Mouse (Mus musculus): ENCODE results near the gene Nr2f2. TPM values are rescaled to one million over a fixed set of nuclear protein-coding genes. Genes with fewer than 3 reads are reported as not detected.

The Nr2f2 gene
- polyA plus RNA-seq, 1 experiment from 2014 or later: 98.4 TPM

DNA sequence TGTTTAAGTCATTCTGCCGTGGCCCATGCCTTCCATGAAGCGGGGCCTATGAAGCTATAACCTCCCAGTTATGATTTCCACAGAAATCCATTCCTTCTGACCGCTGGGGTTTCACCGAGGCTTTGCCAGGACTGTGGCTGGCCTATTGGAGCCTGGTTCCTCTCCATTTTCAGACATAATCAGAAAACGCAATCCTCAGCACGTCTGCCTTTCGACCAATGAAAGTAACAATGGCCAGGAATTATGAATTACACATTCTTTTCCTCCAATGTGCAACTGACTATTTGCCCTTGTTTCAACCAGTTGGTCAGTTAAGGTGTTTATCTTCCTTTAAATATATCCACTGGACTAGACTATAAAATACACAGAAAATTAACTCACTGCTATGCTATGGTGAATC lies 31.1 kb downstream of the Nr2f2 start:
- H3K36me3 ChIP-seq (replicated peaks): no peaks in the 10 kb centered on the region
- H3K4me1 ChIP-seq: peaks cover 36% of the 10 kb centered on the region
- H3K27me3 ChIP-seq (replicated peaks): peaks cover 79% of the 10 kb centered on the region
- no peaks in the 10 kb centered on the region for H3K9me3 ChIP-seq
- peak overlapping the region; percentile 40; the same call in 1 of the 2 replicates for H3K27ac ChIP-seq
- H3K4me2 ChIP-seq: peak overlapping the region; percentile 19; the same call in 1 of the 2 replicates
- no peak overlapping the region for H3K9ac ChIP-seq
- no peak for ATAC-seq (replicated peaks)
- WGBS: 3% methylated on average over 7 of the region's 7 CpGs
- H3K4me3 ChIP-seq: no peak overlapping the region

- Histone ChIP-seq H3K9me3 (no peaks in the 10 kb centered on the region), H3K4me2 (peak overlapping the region; percentile 19; the same call in 1 of the 2 replicates), H3K4me3 (no peak overlapping the region), H3K9ac (no peak overlapping the region), H3K27me3 (replicated peaks) (peaks cover 77% of the 10 kb centered on the region), H3K4me1 (peaks cover 31% of the 10 kb centered on the region; the same call in 1 of the 2 replicates), H3K36me3 (replicated peaks) (no peaks in the 10 kb centered on the region), H3K27ac (peak overlapping the region; percentile 69)
- WGBS: 0% methylated on average over 17 of the region's 17 CpGs
- peak; percentile 49 for ATAC-seq (replicated peaks)
These were observed 31.7 kb downstream of the Nr2f2 start for GRCm38 (mm10) chr7:70334836-70335235.

DNA sequence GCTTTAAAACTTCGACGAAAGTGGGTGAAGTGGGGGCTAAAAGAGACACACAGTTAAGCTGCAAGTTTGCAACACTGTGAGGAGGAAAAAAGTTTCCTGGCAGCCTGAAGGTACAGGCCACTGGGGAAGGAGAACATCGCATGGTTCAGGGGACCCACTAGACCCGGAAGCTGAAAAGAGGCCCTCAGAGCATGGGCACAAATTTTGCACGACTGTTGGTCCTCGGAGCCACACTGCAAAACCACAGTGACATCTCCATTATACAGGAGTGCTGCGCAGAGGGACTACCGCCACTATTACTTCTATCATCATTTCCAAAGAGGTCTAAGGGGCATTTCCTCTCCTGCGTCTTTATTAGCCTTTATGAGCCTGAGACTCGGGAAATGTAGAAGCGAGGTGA lies 32.7 kb downstream of the Nr2f2 start:
- no peaks in the 10 kb centered on the region for H3K9me3 ChIP-seq
- peaks cover 78% of the 10 kb centered on the region for H3K27me3 ChIP-seq (replicated peaks)
- no peaks in the 10 kb centered on the region for H3K36me3 ChIP-seq (replicated peaks)
- WGBS: 5% methylated on average over 11 of the region's 11 CpGs
- no peak overlapping the region for H3K4me3 ChIP-seq
- ATAC-seq (replicated peaks): no peak
- peak overlapping the region; percentile 46; the same call in 1 of the 2 replicates for H3K27ac ChIP-seq
- H3K9ac ChIP-seq: no peak overlapping the region
- no peak overlapping the region for H3K4me2 ChIP-seq
- H3K4me1 ChIP-seq: peaks cover 31% of the 10 kb centered on the region; the same call in 1 of the 2 replicates

DNA sequence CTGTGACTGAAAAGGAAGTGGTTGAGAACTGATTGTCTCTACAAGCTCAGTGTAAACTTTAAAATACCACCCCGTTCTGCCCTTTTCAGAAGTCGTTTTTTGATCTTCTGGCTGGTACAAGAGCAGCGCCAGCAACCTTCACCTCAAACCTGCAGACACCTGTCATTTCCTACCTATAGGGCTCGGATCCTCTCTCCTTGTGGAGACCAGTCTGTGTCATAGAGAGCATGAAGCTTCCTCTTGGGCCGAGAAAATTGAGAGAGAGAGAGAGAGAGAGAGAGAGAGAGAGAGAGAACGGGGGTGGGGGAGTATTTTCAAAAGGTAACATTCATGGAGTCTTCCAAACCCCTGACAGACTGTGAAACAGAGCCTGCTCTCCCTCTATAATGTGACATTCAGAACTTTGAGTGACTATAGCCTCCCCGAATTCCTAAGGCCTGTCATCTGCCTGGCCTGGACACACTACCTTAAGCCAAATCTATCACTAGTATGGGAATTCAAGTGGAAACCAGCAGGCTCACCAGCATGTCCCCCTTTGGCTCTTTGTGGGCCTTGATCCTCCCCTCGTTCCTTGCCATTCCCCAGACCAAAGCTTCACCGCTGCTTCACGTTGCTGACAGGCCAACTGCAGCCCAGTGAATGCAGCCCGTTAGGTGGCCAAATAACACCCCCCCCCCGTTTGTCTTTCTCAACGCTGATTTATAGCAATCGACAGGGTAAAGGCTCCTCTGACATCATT lies 33.4 kb downstream of the Nr2f2 start:
- H3K9me3 ChIP-seq: no peaks in the 10 kb centered on the region
- ATAC-seq (replicated peaks): no peak
- H3K27ac ChIP-seq: peak overlapping the region; percentile 77; the same call in 1 of the 2 replicates
- WGBS: 10% methylated on average over 14 of the region's 14 CpGs
- no peaks in the 10 kb centered on the region for H3K36me3 ChIP-seq (replicated peaks)
- peak overlapping the region; percentile 45; the same call in 1 of the 2 replicates for H3K4me2 ChIP-seq
- no peak overlapping the region for H3K4me3 ChIP-seq
- H3K4me1 ChIP-seq: peaks cover 31% of the 10 kb centered on the region; the same call in 1 of the 2 replicates
- H3K27me3 ChIP-seq (replicated peaks): peaks cover 77% of the 10 kb centered on the region
- H3K9ac ChIP-seq: no peak overlapping the region

DNA sequence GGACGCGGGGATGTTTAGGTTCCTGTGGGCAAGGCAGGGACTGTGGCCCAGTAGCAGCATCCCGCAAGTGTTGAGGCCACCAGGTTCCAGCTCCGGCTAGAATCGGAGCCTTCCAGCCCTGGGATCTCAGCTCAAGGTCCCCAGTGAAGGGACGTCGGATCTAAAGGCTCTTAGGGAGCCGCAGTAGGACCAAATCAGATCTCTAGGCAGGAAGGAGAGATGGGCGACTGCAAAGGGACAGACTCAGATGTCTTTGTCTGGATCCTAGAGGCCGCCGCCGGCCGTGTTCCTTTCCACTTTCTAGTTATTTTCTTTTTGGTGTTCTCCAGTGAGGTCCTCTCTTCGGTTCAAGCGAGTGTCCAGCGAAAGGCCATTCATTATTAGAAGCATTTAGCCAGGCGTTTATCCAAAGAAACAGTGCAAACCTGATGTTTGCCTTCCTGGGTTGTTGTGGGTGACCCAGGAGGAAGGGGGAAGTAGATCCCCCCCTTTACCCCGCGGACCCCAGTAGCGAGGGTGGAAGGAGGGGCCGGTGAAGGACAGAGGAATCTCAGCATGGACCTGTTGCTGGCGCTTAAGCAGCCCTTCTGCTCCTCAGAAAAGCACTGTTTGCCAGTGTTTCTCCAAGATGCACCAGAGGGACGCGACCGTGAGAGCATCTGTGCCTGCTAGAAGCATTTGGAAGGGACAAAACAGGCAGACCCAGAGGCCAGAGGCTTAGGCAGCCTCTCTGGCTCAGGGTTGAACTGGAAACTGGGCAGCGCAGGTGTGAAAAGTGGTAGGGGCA lies 34.3 kb downstream of the Nr2f2 start:
- Histone ChIP-seq H3K4me1 (peaks cover 26% of the 10 kb centered on the region; the same call in 1 of the 2 replicates), H3K9me3 (no peaks in the 10 kb centered on the region), H3K36me3 (replicated peaks) (no peaks in the 10 kb centered on the region), H3K4me3 (peak overlapping the region; percentile 26), H3K27ac (peak overlapping the region; percentile 77), H3K27me3 (replicated peaks) (peaks cover 79% of the 10 kb centered on the region), H3K9ac (peak overlapping the region; percentile 13; the same call in 1 of the 2 replicates), H3K4me2 (peak overlapping the region; percentile 45)
- 2% methylated on average over 26 of the region's 26 CpGs for WGBS
- peak; percentile 9; the same call in 1 of the 2 replicates for ATAC-seq (replicated peaks)

- Histone ChIP-seq H3K36me3 (replicated peaks) (no peaks in the 10 kb centered on the region), H3K27ac (peak overlapping the region; percentile 77), H3K27me3 (replicated peaks) (peaks cover 80% of the 10 kb centered on the region), H3K9me3 (no peaks in the 10 kb centered on the region), H3K9ac (no peak overlapping the region; the same call in 1 of the 2 replicates), H3K4me1 (peaks cover 26% of the 10 kb centered on the region; the same call in 1 of the 2 replicates), H3K4me2 (peak overlapping the region; percentile 45), H3K4me3 (peak overlapping the region; percentile 26)
- 1% methylated on average over 48 of the region's 48 CpGs for WGBS
- peak; percentile 50 for ATAC-seq (replicated peaks)
These were observed 35.1 kb downstream of the Nr2f2 start for GRCm38 (mm10) chr7:70331243-70332063.

DNA sequence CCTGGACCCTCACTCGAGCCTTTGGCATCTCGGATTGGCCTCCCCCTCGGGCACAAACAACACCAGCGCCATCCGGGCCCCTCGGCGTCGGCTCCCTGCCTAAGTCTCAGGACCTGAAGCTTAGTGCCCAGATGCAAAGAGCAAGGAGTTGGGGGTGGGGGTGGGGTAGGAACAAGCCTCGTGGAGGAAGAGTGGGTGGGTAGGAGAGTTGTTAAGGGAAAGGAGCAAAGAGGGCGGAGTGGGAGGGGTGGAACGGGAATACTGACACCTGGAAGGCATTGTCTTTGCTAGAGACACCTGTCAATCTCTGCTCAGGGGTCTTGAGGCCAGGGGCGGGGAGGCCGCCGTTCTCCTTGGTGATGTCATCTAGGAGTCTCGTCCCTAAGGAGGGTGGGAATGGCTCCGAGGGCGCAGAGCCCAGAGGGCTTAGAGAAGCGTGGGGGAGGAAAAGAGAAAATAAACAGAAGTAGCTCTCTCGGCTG lies 35.7 kb downstream of the Nr2f2 start:
- Histone ChIP-seq H3K4me3 (peak overlapping the region; percentile 26), H3K9ac (no peak overlapping the region), H3K36me3 (replicated peaks) (no peaks in the 10 kb centered on the region), H3K27me3 (replicated peaks) (peaks cover 80% of the 10 kb centered on the region), H3K4me2 (peak overlapping the region; percentile 45), H3K9me3 (no peaks in the 10 kb centered on the region), H3K27ac (peak overlapping the region; percentile 77), H3K4me1 (peaks cover 29% of the 10 kb centered on the region; the same call in 1 of the 2 replicates)
- WGBS: 1% methylated on average over 19 of the region's 19 CpGs
- peak; percentile 44 for ATAC-seq (replicated peaks)

- H3K9ac ChIP-seq: no peak overlapping the region
- H3K36me3 ChIP-seq (replicated peaks): no peaks in the 10 kb centered on the region
- no peaks in the 10 kb centered on the region for H3K9me3 ChIP-seq
- peaks cover 29% of the 10 kb centered on the region; the same call in 1 of the 2 replicates for H3K4me1 ChIP-seq
- peak overlapping the region; percentile 11; the same call in 1 of the 2 replicates for H3K4me3 ChIP-seq
- WGBS: 3% methylated on average over 12 of the region's 12 CpGs
- no peak for ATAC-seq (replicated peaks)
- peak overlapping the region; percentile 77 for H3K27ac ChIP-seq
- peak overlapping the region; percentile 15; the same call in 1 of the 2 replicates for H3K4me2 ChIP-seq
- H3K27me3 ChIP-seq (replicated peaks): peaks cover 78% of the 10 kb centered on the region
These were observed 36.4 kb downstream of the Nr2f2 start for GRCm38 (mm10) chr7:70330207-70330562.

DNA sequence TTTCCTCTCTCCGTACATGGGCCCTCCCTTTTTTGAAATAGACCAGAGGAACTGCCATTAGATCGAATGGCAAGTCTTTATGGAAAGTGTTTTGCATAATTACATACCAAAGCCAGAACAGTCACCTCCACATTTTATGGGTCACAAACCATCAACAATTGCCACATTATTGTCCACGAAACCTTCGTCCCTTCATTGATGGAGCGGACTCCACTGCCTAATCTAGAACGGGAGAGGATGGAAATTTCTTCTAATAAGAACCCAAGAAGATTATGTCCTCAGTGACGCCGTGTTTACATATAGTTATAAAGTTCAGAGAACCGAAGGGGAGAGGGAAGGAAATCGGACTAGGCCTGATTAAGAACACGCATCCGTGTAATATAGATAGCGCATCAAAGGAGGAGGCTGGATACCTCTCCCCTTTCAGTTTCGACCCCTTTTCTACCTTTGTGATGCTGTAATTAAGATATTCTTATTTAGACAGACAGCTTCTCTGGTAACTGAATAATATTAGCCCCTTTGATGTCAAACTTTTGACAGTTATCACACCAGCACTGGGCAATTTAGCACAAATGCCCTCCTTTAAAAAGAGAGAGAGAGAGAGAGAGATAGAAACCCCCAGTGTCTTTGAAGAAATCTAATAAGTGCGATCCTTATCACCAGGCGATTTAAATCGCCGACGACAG lies 36.9 kb downstream of the Nr2f2 start:
- no peak overlapping the region for H3K9ac ChIP-seq
- H3K36me3 ChIP-seq (replicated peaks): no peaks in the 10 kb centered on the region
- no peaks in the 10 kb centered on the region for H3K9me3 ChIP-seq
- peaks cover 76% of the 10 kb centered on the region for H3K27me3 ChIP-seq (replicated peaks)
- peak overlapping the region; percentile 77 for H3K27ac ChIP-seq
- no peak for ATAC-seq (replicated peaks)
- peak overlapping the region; percentile 15; the same call in 1 of the 2 replicates for H3K4me2 ChIP-seq
- WGBS: 12% methylated on average over 19 of the region's 19 CpGs
- H3K4me1 ChIP-seq: peaks cover 28% of the 10 kb centered on the region; the same call in 1 of the 2 replicates
- H3K4me3 ChIP-seq: peak overlapping the region; percentile 11; the same call in 1 of the 2 replicates

GRCm38 (mm10) chr7:70329037-70329516 lies 37.5 kb downstream of the Nr2f2 start:
- peak overlapping the region; percentile 77 for H3K27ac ChIP-seq
- no peak overlapping the region for H3K9ac ChIP-seq
- no peak overlapping the region for H3K4me2 ChIP-seq
- no peaks in the 10 kb centered on the region for H3K36me3 ChIP-seq (replicated peaks)
- ATAC-seq (replicated peaks): no peak
- WGBS: 7% methylated on average over 6 of the region's 6 CpGs
- H3K4me1 ChIP-seq: peaks cover 25% of the 10 kb centered on the region; the same call in 1 of the 2 replicates
- peaks cover 79% of the 10 kb centered on the region for H3K27me3 ChIP-seq (replicated peaks)
- no peak overlapping the region for H3K4me3 ChIP-seq
- no peaks in the 10 kb centered on the region for H3K9me3 ChIP-seq

Measured in midbrain, embryonic 15.5 days (tissue).